Mouse (Mus musculus) macrophage (primary cell): ENCODE data around the gene Hist1h2bg. TPM values are rescaled to one million over a fixed set of nuclear protein-coding genes. Genes with fewer than 3 reads are reported as not detected.
"Not testable (repeated sequence)": the region's sequence is repeated elsewhere in the genome, so short reads cannot be mapped to it uniquely, and the experiment has no call there.

ENCODE experiments used
- H3K27ac ChIP-seq: fragments of 350-480 bp; formaldehyde crosslinking; 2 replicates; pipeline ENCODE4 v1.9.0; 2021
- H3K36me3 ChIP-seq: fragments of 350-480 bp; formaldehyde crosslinking; 2 replicates; pipeline ENCODE4 v1.9.0; 2021; ENCODE audit errors: inconsistent target
- H3K4me3 ChIP-seq: fragments of 350-480 bp; formaldehyde crosslinking; 2 replicates; pipeline ENCODE4 v1.9.0; 2021; ENCODE audit errors: inconsistent target
- H3K79me2 ChIP-seq: fragments of 350-480 bp; formaldehyde crosslinking; 2 replicates; pipeline ENCODE4 v1.9.0; 2021; ENCODE audit errors: inconsistent target
- WGBS: methylation state at CpG from one replicate; pipeline ENCODE4 v1.1.7; 2026; ENCODE audit warnings: inconsistent platforms; ENCODE audit not compliant: missing documents; 5-methylcytosine and 5-hydroxymethylcytosine counted together
- polyA plus RNA-seq: library from polyadenylated mRNA; stranded (reverse); fragments of 250-400 nt; gene quantifications from 3 replicates; pipeline ENCODE4 v1.2.4, GENCODE M21; 2018; ENCODE audit warnings: inconsistent platforms

Hist1h2bg gene
- polyA plus RNA-seq, 1 experiment from 2014 or later: 0.65 TPM

DNA sequence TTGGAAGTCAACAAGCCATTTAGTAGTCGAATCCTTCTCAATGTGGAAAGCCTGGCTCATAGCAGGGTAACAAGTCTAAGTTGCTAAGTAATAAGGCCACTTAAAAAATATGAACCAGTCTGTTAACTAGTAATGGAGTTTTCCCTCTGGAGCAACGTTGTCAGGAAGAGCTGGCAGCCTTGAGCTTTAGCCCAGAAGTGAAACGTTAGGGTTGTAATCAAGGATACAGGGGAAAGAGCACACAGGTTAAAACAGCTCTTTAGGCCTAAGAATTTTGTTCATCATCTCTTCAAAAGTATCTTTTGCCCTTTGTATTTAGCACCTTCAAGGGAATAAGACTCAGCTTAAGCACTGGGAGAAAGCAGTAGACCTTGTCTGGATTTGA is 20.4 kb upstream of the Hist1h2bg start:
- H3K27ac ChIP-seq: peak overlapping the region; percentile 53
- H3K4me3 ChIP-seq: peak overlapping the region; percentile 13; the same call in 1 of the 2 replicates
- no peaks in the 10 kb centered on the region for H3K36me3 ChIP-seq
- no peaks in the 10 kb centered on the region for H3K79me2 ChIP-seq
- WGBS: 12% methylated on average over 3 of the region's 3 CpGs

DNA sequence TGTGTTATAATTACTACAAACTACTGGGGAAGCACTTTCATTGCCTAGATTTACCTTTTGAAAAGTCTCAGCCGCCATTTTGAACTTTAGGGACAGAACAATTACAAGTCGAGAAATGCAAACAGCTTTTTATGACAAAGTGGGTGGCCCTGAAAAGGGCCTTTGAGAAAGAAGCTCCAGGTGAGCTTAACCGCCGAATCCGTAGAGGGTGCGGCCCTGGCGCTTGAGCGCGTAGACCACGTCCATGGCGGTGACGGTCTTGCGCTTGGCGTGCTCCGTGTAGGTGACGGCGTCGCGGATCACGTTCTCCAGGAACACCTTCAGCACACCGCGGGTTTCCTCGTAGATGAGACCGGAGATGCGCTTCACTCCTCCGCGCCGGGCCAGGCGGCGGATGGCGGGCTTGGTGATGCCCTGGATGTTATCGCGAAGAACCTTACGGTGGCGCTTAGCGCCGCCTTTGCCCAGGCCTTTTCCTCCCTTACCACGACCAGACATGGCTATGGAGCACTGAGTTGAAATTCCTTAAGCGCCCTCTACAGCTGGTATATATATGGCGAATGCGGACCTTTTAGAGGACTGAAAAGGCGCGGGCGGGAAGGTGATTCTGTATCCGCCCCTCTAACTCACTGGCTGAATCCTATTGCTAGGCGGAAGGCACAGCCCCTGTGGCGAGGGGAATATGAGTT is 19.9 kb upstream of the Hist1h2bg start, which contains the start of gene Hist1h4f:
Hist1h4f (minus strand) TSS at position 503 of the 689 bp plus-strand sequence.
- H3K4me3 ChIP-seq: peak within 1 kb of the TSS; percentile 13; the same call in 1 of the 2 replicates
- under 1% methylated on average over 33 of the region's 47 CpGs for WGBS
- peak within 1 kb of the TSS; percentile 75 for H3K27ac ChIP-seq
- not testable (repeated sequence) for H3K79me2 ChIP-seq, H3K36me3 ChIP-seq

DNA sequence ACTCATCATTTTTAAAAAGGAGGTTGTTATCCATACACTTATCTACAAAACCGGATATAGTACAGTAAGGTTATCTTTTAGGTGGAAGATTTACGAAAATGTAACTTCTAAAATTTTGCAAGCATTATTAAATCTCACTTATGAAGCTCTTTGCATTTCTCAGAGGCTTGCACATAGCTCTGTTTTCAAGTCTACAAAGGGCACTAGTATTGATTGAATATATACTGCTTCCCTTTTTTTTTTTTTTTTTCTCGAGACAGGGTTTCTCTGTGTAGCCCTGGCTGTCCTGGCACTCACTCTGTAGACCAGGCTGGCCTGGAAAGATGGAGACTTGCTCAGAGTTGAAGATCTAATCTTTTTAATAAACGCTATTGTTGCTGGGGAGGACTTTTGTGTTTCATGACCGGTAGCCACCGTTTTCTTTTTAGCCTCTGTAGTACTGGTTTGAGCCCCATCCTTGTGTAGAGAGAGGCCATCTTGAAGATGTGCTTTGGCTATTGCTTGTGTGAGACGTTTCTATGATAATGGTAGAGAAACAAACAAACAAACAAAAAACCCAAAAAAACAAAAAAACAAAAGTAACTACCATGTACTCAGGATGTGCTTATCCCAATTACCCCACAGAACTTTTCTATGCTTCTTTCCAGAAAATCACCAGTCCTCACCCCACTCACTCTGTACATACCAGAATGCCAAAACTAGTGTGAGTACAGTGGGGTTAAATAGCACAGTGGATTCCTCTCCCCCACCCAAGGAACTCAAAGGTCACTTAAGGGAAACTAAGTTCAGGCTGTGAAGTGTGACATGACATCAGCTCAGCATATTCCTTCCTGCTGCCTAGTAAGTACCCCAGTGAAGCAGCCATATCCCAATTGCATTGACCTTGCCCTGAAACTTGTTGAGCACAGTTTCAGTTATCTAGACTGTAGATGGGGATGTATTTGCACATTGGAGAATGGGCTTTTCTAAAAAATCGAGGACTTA is 19.0 kb upstream of the Hist1h2bg start:
- H3K27ac ChIP-seq: peak overlapping the region; percentile 75
- WGBS: 48% methylated on average over 7 of the region's 8 CpGs
- no peaks in the 10 kb centered on the region for H3K79me2 ChIP-seq
- no peaks in the 10 kb centered on the region for H3K36me3 ChIP-seq
- no peak overlapping the region; the same call in 1 of the 2 replicates for H3K4me3 ChIP-seq

DNA sequence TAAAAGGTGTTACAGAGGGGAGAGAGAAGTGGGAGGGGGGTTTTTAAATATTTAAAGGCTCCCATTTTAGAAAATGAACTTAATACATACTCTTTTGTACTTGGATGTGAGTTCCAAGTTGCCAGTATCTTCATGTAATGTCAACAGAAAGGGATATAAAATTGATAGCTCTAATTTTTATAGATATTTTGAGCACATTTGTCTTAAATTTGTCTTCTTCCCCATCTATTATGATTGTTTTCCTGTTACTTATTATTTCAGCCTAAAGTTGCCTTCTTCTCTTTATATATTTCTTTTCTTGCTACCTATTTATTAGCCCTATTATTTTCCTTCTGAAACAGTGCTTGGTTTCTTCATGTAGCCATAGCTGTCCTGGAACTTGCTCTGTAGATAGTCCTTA is 18.2 kb upstream of the Hist1h2bg start, which contains the start of gene Hist1h1d:
Hist1h1d (plus strand) TSS at position 301 of the 400 bp plus-strand sequence.
- Histone ChIP-seq H3K4me3 (no peak within 1 kb of the TSS), H3K79me2 (no peaks in the 10 kb centered on the region), H3K27ac (peak within 1 kb of the TSS; percentile 75), H3K36me3 (no peaks in the 10 kb centered on the region)

DNA sequence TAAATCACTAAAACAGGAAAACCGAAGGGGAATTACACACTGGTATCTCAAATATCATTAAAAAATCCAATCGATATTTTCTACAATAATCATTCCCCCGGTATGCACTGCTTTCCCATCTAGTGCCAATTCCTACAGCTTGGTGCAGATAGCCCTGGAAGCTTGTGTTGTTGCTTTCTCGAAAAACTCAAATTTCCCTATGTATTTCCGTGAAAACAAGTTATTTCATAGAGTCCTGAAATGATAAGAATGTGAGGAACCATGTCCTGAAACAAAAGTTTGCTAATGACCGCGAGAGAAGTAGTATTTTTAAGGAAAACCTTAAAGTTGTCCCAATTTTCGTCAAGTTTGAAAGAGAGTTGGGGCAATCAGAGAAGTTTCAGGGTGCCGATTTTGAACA is 16.8 kb upstream of the Hist1h2bg start:
- WGBS: 27% methylated on average over 9 of the region's 9 CpGs
- Histone ChIP-seq H3K4me3 (no peak overlapping the region), H3K79me2 (no peaks in the 10 kb centered on the region), H3K36me3 (no peaks in the 10 kb centered on the region), H3K27ac (peak overlapping the region; percentile 67)

DNA sequence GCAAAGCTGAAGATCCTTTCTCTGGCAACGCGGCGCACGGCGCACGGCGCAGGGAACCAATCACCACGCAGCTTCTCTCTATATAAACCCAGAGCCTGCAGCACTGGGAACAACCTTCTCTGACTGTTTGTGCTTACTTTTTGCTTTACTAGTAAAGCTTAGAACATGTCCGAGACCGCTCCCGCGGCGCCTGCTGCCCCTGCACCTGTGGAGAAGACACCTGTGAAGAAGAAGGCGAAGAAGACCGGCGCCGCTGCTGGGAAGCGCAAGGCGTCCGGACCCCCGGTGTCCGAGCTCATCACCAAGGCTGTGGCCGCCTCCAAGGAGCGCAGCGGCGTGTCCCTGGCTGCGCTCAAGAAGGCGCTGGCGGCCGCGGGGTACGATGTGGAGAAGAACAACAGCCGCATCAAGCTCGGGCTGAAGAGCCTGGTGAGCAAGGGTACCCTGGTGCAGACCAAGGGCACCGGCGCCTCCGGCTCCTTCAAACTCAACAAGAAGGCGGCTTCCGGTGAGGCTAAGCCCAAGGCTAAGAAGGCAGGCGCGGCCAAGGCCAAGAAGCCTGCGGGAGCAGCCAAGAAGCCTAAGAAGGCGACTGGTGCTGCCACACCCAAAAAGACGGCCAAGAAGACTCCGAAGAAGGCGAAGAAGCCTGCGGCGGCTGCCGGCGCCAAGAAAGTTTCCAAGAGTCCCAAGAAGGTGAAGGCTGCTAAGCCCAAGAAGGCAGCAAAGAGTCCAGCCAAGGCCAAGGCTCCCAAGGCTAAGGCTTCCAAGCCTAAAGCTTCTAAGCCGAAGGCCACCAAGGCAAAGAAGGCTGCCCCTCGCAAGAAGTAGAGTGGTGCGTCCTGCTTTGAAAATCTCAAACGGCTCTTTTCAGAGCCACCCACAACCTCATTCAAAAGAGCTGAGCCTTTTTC is 16.0 kb upstream of the Hist1h2bg start:
- no peaks in the 10 kb centered on the region for H3K36me3 ChIP-seq
- H3K27ac ChIP-seq: peak overlapping the region; percentile 85
- no peaks in the 10 kb centered on the region for H3K79me2 ChIP-seq
- 1% methylated on average over 38 of the region's 54 CpGs for WGBS
- peak overlapping the region; percentile 49 for H3K4me3 ChIP-seq

DNA sequence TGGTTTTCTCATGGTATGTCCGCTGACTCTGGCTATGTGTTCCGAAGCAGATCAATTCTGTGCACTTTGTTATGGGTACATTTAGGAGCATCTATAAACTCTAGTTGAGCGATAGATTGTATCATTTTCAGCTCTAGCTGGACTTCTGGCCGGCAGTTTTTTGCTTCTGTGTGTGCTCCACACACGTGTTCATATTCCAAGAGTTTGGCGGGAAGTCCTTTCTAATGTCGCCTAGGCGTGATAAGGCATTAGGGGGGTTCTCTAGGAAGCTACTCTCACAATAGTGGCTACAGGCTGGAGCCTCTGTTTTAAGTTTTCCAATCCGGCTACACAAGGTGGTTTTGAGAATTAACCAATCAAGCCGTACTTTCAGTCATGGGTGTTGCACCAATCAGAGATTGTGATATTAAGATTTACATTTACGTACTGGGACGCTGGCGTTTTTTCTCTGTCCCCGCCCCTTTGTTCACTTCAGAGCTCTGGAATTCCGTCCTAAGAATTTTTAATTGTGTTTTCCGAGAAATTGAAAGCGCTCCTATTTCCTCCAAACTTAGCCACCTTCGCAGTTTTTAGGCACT is 15.3 kb upstream of the Hist1h2bg start:
- 0% methylated on average over 18 of the region's 18 CpGs for WGBS
- H3K4me3 ChIP-seq: peak overlapping the region; percentile 49
- no peaks in the 10 kb centered on the region for H3K79me2 ChIP-seq
- peak overlapping the region; percentile 85 for H3K27ac ChIP-seq
- H3K36me3 ChIP-seq: no peaks in the 10 kb centered on the region

DNA sequence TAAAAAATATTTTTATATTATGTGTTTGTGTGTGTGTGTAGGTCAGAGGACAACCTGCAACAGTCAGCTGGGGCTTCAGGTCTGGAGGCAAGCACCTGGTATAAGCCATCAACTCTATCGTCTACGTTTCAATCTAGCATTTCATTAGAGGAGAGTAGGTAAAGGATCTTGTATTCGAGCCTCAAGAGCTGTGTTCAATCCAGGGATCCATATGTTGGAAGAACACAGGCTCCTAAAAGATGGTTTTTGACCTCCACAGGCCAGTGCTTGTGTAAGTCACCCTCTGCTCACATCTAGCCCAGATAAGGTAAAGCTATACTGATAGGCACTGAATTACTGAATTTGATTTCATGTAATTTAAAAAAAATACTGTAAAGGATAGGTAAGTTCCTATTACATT is 14.3 kb upstream of the Hist1h2bg start:
- H3K36me3 ChIP-seq: no peaks in the 10 kb centered on the region
- no peaks in the 10 kb centered on the region for H3K79me2 ChIP-seq
- H3K27ac ChIP-seq: peak overlapping the region; percentile 85
- whole genome bisulfite sequencing: 71% methylated on average over 3 of the region's 3 CpGs
- peak overlapping the region; percentile 49; the same call in 1 of the 2 replicates for H3K4me3 ChIP-seq

DNA sequence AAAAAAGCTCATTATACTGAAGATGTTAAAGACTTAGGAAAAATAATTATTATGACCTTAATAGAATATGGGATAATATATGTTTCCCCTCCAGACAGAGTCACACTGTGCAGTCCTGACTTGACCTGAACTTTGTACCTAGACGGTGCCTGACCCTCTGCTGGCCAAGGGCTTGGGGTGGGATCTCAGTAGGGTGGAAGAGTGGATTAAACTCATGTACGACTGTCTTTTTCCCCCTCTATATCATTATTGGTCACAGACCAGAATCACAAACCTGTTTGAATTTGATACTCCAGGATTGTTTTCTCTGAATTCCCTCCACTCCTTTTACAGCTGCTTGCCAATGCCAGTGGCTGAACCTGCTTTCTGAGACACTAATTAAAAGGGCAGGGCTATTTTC is 10.5 kb upstream of the Hist1h2bg start:
- peak overlapping the region; percentile 13; the same call in 1 of the 2 replicates for H3K27ac ChIP-seq
- not testable (repeated sequence) for H3K79me2 ChIP-seq, H3K36me3 ChIP-seq, H3K4me3 ChIP-seq
- WGBS: 63% methylated on average over 2 of the region's 2 CpGs

DNA sequence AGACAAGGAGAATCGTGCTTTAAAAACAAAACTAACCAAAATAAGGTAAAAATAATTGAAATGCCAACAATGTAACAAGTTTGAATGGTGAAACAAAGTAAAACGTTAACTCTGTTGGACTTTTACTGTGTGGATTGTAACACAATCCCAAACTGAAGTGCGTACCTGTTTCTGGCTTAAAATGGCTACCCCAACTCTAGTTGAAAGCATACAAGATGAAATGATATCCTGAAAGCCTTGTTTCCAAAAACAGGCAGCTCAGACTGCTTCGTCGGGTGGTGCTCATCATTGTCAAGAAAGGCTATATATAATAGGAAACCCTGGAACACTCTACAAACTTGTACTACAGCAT is 9.7 kb upstream of the Hist1h2bg start:
- H3K4me3 ChIP-seq: peak overlapping the region; percentile 5; the same call in 1 of the 2 replicates
- 0% methylated on average over 2 of the region's 5 CpGs for WGBS

DNA sequence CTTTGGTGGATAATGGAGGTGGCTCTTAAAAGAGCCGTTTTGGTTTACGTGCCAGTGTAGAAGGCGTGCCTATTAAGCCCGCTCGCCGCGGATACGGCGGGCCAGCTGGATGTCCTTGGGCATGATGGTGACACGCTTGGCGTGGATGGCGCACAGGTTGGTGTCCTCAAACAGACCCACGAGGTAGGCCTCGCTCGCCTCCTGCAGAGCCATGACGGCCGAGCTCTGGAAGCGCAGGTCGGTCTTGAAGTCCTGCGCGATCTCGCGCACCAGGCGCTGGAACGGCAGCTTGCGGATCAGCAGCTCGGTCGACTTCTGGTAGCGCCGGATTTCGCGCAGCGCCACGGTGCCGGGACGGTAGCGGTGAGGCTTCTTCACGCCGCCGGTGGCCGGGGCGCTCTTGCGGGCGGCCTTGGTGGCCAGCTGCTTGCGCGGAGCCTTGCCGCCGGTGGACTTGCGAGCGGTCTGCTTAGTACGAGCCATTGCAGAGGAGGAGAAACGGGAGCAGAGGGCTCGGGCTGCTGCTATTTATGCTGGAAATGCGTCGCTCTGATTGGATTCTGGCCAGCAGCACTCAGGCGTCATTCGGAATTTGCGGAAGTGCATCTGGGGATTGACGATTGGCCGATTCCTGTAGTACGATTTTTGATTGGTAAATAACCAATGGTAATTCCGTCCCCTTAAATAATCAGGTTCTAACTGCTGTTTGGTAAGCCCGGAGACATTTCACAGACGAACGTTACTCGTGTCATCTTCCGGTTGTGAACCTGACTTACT is 9.1 kb upstream of the Hist1h2bg start, which contains the start of gene Hist1h3e:
Hist1h3e (minus strand) TSS at position 487 of the 777 bp plus-strand sequence.
- WGBS: 0% methylated on average over 23 of the region's 67 CpGs
- H3K27ac ChIP-seq: peak within 1 kb of the TSS; percentile 91

More for the DNA sequence above, 9.7 kb upstream of the Hist1h2bg start:
- not testable (repeated sequence) for H3K36me3 ChIP-seq, H3K27ac ChIP-seq, H3K79me2 ChIP-seq

DNA sequence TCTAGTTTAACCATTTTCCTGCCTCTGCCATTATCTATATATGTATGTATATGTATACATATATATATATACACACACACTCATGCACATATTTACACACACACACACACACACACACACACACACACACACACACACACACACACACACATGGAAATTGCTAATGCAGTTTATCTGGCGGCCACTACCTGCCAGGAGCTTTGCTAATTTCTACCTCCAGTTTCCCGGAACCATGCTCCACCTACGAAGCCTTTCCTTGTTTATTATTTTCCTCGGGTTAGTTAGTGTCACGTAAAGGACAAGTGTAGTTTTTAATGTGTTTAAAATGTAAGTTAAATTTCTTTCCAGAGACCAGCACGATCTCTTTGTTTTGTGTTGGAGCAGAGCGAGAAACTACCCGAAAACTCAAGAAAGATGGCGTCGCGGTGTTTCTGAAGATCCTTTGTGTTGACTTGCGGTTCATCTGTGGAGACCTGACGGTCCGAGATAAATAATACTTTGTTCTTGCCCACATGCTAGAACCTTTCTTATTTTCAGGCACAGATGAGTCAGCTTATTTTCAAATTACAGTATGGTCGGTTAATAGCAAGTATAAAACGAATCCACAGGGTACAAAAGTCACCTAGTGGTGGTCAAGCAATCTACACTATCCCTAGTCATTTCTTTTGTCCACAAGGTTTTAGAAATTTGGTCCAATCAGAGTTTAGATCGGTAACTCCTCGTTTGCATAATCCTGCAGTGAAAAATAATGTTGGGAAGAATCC is 8.3 kb upstream of the Hist1h2bg start:
- peak overlapping the region; percentile 15; the same call in 1 of the 2 replicates for H3K4me3 ChIP-seq
- no peaks in the 10 kb centered on the region for H3K79me2 ChIP-seq
- H3K27ac ChIP-seq: peak overlapping the region; percentile 91
- WGBS: 7% methylated on average over 18 of the region's 18 CpGs
- H3K36me3 ChIP-seq: no peaks in the 10 kb centered on the region

More for the DNA sequence above, 9.1 kb upstream of the Hist1h2bg start, which contains the start of gene Hist1h3e:
- H3K79me2 ChIP-seq, H3K36me3 ChIP-seq: not testable (repeated sequence)
- peak within 1 kb of the TSS; percentile 15; the same call in 1 of the 2 replicates for H3K4me3 ChIP-seq
